Mouse (Mus musculus) cerebellum, adult (tissue): ENCODE data around the gene Olfr1475.
"Not testable (repeated sequence)": the region's sequence is repeated elsewhere in the genome, so short reads cannot be mapped to it uniquely, and the experiment has no call there.

Source experiments
- ATAC-seq: cut with Nextera tagmentation; 2 replicates; pipeline ENCODE4 v1.9.2; 2017; ENCODE audit warnings: mild to moderate bottlenecking, moderate library complexity, mixed read lengths; ENCODE audit not compliant: insufficient number of reproducible peaks, low FRiP score, low TSS enrichment

Olfr1475 gene

GRCm38 (mm10) chr19:13480096-13480495, at the start of gene Olfr1475:
Gene Olfr1475, minus strand, starts transcription at chr19:13480196.
- ATAC-seq: no peak

GRCm38 (mm10) chr19:13527613-13528012, 47.6 kb upstream of the Olfr1475 start, which contains the start of gene Olfr1480:
Gene Olfr1480, plus strand, starts transcription at chr19:13527913.
- no peak for ATAC-seq

GRCm38 (mm10) chr19:13500246-13500645, 20.2 kb upstream of the Olfr1475 start, which contains the start of gene Olfr1477:
Gene Olfr1477, plus strand, starts transcription at chr19:13500546.
- ATAC-seq: no peak

- ATAC-seq: not testable (repeated sequence)
Observed at GRCm38 (mm10) chr19:13469265-13469664, 10.7 kb downstream of the Olfr1475 start, which contains the start of gene Olfr1474. Gene Olfr1474, plus strand, starts transcription at chr19:13469565.

DNA sequence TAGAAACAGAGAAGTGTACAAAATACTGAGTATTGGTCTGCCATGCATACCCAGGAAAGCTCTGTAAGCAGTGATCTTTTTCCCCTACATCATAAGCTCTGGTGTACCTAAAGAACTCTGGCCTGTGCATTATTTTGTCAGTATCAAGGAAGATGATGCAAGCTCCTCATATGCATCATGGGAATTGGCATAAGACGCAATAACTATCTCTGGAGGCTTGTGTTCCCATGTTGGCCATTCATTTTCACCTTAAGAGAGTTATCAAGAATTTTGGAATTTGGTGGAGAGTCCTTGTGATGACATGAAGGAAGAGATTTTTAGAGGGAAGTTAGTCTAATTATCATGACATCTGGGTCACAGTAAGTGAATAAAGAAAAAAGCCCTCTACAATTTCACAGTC, 24.0 kb downstream of the Olfr1475 start, which contains the start of gene Olfr1472:
Gene Olfr1472, minus strand, starts transcription at position 101 of the 400 bp plus-strand sequence.
- no peak for ATAC-seq

DNA sequence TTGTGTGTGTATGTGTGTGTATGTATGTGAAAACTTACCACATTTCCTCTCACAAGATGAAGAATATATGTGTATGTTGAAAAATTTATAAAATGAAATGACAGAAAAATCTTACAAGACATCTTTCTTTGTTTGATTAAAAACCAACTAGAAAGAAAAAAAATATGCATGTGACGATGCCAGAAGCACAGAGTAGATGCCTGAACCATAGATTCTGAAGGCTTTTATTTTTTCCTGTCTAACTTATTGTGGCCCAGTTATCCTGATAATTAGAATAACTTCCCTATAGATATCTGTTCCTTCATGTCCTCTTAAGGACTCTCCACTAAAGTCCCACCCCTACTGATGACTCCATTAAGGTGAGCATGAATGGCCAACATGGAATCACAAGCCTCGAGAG, 36.9 kb downstream of the Olfr1475 start, which contains the start of gene Olfr1471:
Gene Olfr1471, plus strand, starts transcription at position 301 of the 400 bp plus-strand sequence.
- not testable (repeated sequence) for ATAC-seq
